ENCODE assay signal across 10 mouse cellular contexts in genomic region chr13:31627864-31628690, GRCm38 (mm10). TPM values are rescaled to one million over a fixed set of nuclear protein-coding genes. Genes with fewer than 3 reads are reported as not detected.
DNase-seq lines count a peak whose midpoint lies in the region; ATAC-seq and TF ChIP-seq lines count a peak whose summit lies in the region.
"Had no signal": no experiment of that assay in that cellular context is flagged by ENCODE, and none has a peak within 500 bp of the region (broad histone marks: within the 10 kb centered on the region; RNA-seq: fewer than 3 reads in every experiment).

No protein-coding gene starts in this region.

- H3K79me3 ChIP-seq in C2C12 (ENCODE audit: low read depth): peaks cover 24% of the 10 kb centered on the region

- no peak overlapping the region for H3ac ChIP-seq in C2C12 (ENCODE audit: control insufficient read depth, insufficient read length, low read depth)

- no peaks in the 10 kb centered on the region for H3K27me3 ChIP-seq in C2C12 (ENCODE audit: control insufficient read depth, insufficient read depth, insufficient read length)
- peaks cover 98% of the 10 kb centered on the region for H3K27me3 ChIP-seq in hindbrain, embryonic 12.5 days
- peaks cover 96% of the 10 kb centered on the region for H3K27me3 ChIP-seq in midbrain, embryonic 14.5 days (ENCODE audit: control insufficient read depth, insufficient read depth, low read length)

- no peak for ATAC-seq in hindbrain, embryonic 12.5 days (ENCODE audit: low FRiP score)
- ATAC-seq in midbrain, embryonic 14.5 days (ENCODE audit: low FRiP score, low TSS enrichment): no peak
- ATAC-seq: Patski had no signal

- peaks cover 19% of the 10 kb centered on the region for H3K36me3 ChIP-seq in C2C12 (ENCODE audit: control insufficient read depth, insufficient read depth)
- no peaks in the 10 kb centered on the region for H3K36me3 ChIP-seq in hindbrain, embryonic 12.5 days
- no peaks in the 10 kb centered on the region for H3K36me3 ChIP-seq in midbrain, embryonic 14.5 days (ENCODE audit: control insufficient read depth, insufficient read depth, low read length)

- peaks cover 44% of the 10 kb centered on the region for H3K79me2 ChIP-seq in C2C12 (ENCODE audit: control insufficient read depth, insufficient read depth)

- peak overlapping the region; percentile 63 for H3K4me3 ChIP-seq in C2C12 (ENCODE audit: insufficient read depth, poor library complexity, severe bottlenecking)
- H3K4me3 ChIP-seq in cortical plate, adult 2 months (ENCODE audit: insufficient read depth, low read length): peak overlapping the region; percentile 40
- peak overlapping the region; percentile 46 for H3K4me3 ChIP-seq in hindbrain, embryonic 12.5 days
- H3K4me3 ChIP-seq in midbrain, embryonic 14.5 days (replicated peaks; ENCODE audit: low read depth, low read length): peak overlapping the region; percentile 39
- H3K4me3 ChIP-seq in gastrocnemius, adult 2 months: no peak overlapping the region

- DNase-seq in midbrain, embryonic 14.5 days: no peak
- DNase-seq in testis, postnatal 10 days (ENCODE audit: low spot score): no peak
- DNase-seq in gastrocnemius, adult 2 months: no peak
- DNase-seq in adrenal gland, postnatal 4 days (ENCODE audit: low spot score in 2 of 2): no peak
- DNase-seq: kidney, adult 9 months; lung, postnatal 14 days had no signal

- H3K27ac ChIP-seq in cortical plate, adult 2 months (ENCODE audit: insufficient read depth, low read length): 0 out of 2 replicates have a peak overlapping the region, but pooled peaks have one; percentile 45
- H3K27ac ChIP-seq in hindbrain, embryonic 12.5 days: no peak overlapping the region
- no peak overlapping the region for H3K27ac ChIP-seq in midbrain, embryonic 14.5 days (replicated peaks; ENCODE audit: low read depth, low read length)
- H3K27ac ChIP-seq in gastrocnemius, adult 2 months: no peak overlapping the region

- no peak for TF ChIP-seq CTCF in C2C12 (IDR thresholded peaks at IDR 0.05; ENCODE audit: control insufficient read depth, insufficient read depth, insufficient read length)
- TF ChIP-seq CTCF in cortical plate, adult 2 months (IDR thresholded peaks at IDR 0.05; ENCODE audit: extremely low read depth, insufficient read depth, low read length): no peak
- TF ChIP-seq CTCF in gastrocnemius, adult 2 months (IDR thresholded peaks at IDR 0.05): no peak

- H3K4me1 ChIP-seq in cortical plate, adult 2 months (ENCODE audit: control insufficient read depth, insufficient read depth, low read length): no peaks in the 10 kb centered on the region
- H3K4me1 ChIP-seq in hindbrain, embryonic 12.5 days: peaks cover 38% of the 10 kb centered on the region
- peaks cover 23% of the 10 kb centered on the region for H3K4me1 ChIP-seq in midbrain, embryonic 14.5 days (ENCODE audit: control insufficient read depth, insufficient read depth, low read length)

- H3K4me2 ChIP-seq in hindbrain, embryonic 12.5 days (replicated peaks): peak overlapping the region; percentile 49
- H3K4me2 ChIP-seq in midbrain, embryonic 14.5 days (ENCODE audit: low read length): no peak overlapping the region

- no peak for TF ChIP-seq POLR2A in cortical plate, adult 2 months (IDR thresholded peaks at IDR 0.05; ENCODE audit: extremely low read depth, insufficient read depth, low read length)

- H3K9me3 ChIP-seq in hindbrain, embryonic 12.5 days (replicated peaks): no peaks in the 10 kb centered on the region
- no peaks in the 10 kb centered on the region for H3K9me3 ChIP-seq in midbrain, embryonic 14.5 days (ENCODE audit: control insufficient read depth, low read length)

- WGBS in hindbrain, embryonic 12.5 days: 3% methylated on average over 8 of the region's 8 CpGs
- 2% methylated on average over 8 of the region's 8 CpGs for WGBS in midbrain, embryonic 14.5 days

- H3K9ac ChIP-seq in hindbrain, embryonic 12.5 days: peak overlapping the region; percentile 18; the same call in 1 of the 2 replicates
- no peak overlapping the region for H3K9ac ChIP-seq in midbrain, embryonic 14.5 days (replicated peaks; ENCODE audit: low read length)

- intact Hi-C loops in gastrocnemius, adult 2 months (cut with DNase I): no loop called here

TF ChIP-seq in C2C12, 6 proteins besides CTCF, POLR2A, EP300 and RAD21:
- TF ChIP-seq MYOD1 (IDR thresholded peaks at IDR 0.05; ENCODE audit: control insufficient read depth, insufficient read length, low read depth) (no peak), FOSL1 (IDR thresholded peaks at IDR 0.05; ENCODE audit: insufficient read depth, low read length, poor library complexity, severe bottlenecking) (no peak)

RNA-seq across cellular contexts. Expression of gene Foxf2, which starts 2.5 kb away (rescaled TPM):
- 11.3 TPM for polyA plus RNA-seq in C2C12 (2012; fragmentation: generic; extraction: Trizol)
- 5.8 and 6.1 TPM in 2 replicates for polyA plus RNA-seq in cortical plate, adult 2 months (2012; rRNA removed)
- 9.4 and 9.5 TPM in 2 replicates for polyA plus RNA-seq in hindbrain, embryonic 12.5 days (2016; fragmentation: Nextera tagmentation; extraction: Ambion mirVana)
- polyA plus RNA-seq in midbrain, embryonic 14.5 days (2014; fragmentation: Nextera tagmentation; extraction: Ambion mirVana): 3.3 and 5.3 TPM in 2 replicates
- total RNA-seq in gastrocnemius, adult 2 months (2021): under 1 TPM in 1 of 2 experiments, not detected in 1; 0.10 TPM
- total RNA-seq in adrenal gland, postnatal 4 days (2021): under 1 TPM; 0.11 TPM
